Mouse (Mus musculus): ENCODE measurements at regions not wholly inside any gene's neighbourhood (a gene's known extent, or its start where the extent isn't known, plus 50 kb on each side); places are given as distances from the start of the nearest gene placed in this dataset.
"Not testable (repeated sequence)": the region's sequence is repeated elsewhere in the genome, so short reads cannot be mapped to it uniquely, and the experiment has no call there.

GRCm38 (mm10) chr13:115911524-115912459 lies 397.7 kb downstream of the Isl1 start:
- DNase-seq = no peak

GRCm38 (mm10) chr13:115910866-115911449 lies 398.5 kb downstream of the Isl1 start:
- no peak for DNase-seq

GRCm38 (mm10) chr13:115880616-115881015 lies 428.9 kb downstream of the Isl1 start:
- no peak for DNase-seq

- no peak for DNase-seq
Observed at GRCm38 (mm10) chr13:115860480-115860879, 449.0 kb downstream of the Isl1 start.

GRCm38 (mm10) chr13:115856632-115857031 lies 452.9 kb downstream of the Isl1 start:
- DNase-seq = no peak

GRCm38 (mm10) chr13:115852689-115853356 lies 456.7 kb downstream of the Isl1 start:
- no peak for DNase-seq

GRCm38 (mm10) chr13:115843121-115843520 lies 466.4 kb downstream of the Isl1 start:
- DNase-seq = no peak

- no peak for DNase-seq
Observed at GRCm38 (mm10) chr13:115836203-115836768, 473.2 kb downstream of the Isl1 start.

GRCm38 (mm10) chr13:115825191-115825590 lies 484.3 kb downstream of the Isl1 start:
- DNase-seq = no peak

- no peak for DNase-seq
Observed at GRCm38 (mm10) chr13:115822527-115822926, 487.0 kb downstream of the Isl1 start.

GRCm38 (mm10) chr13:115814211-115814610 lies 495.3 kb downstream of the Isl1 start:
- no peak for DNase-seq

- no peak for DNase-seq
Observed at GRCm38 (mm10) chr13:115799294-115799693, 510.2 kb downstream of the Isl1 start.

- DNase-seq = no peak
Observed at GRCm38 (mm10) chr13:115751271-115751670, 558.2 kb downstream of the Isl1 start.

- not testable (repeated sequence) for DNase-seq
Observed at GRCm38 (mm10) chr13:115742080-115742479, 567.4 kb downstream of the Isl1 start.

- no peak for DNase-seq
Observed at GRCm38 (mm10) chr13:115727986-115728385, 581.5 kb downstream of the Isl1 start.

GRCm38 (mm10) chr13:115725356-115725952 lies 584.0 kb downstream of the Isl1 start:
- no peak for DNase-seq

- DNase-seq = no peak
Observed at GRCm38 (mm10) chr13:115719276-115719675, 590.2 kb downstream of the Isl1 start.

- no peak for DNase-seq
Observed at GRCm38 (mm10) chr13:115718859-115719258, 590.6 kb downstream of the Isl1 start.

- no peak for DNase-seq
Observed at GRCm38 (mm10) chr13:115696197-115696596, 594.4 kb upstream of the Itga1 start.

GRCm38 (mm10) chr13:115687426-115687825 lies 585.7 kb upstream of the Itga1 start:
- DNase-seq = no peak

GRCm38 (mm10) chr13:115679591-115679990 lies 577.8 kb upstream of the Itga1 start:
- DNase-seq = no peak

- no peak for DNase-seq
Observed at GRCm38 (mm10) chr13:115676836-115677235, 575.1 kb upstream of the Itga1 start.

- no peak for DNase-seq
Observed at GRCm38 (mm10) chr13:115673729-115674128, 572.0 kb upstream of the Itga1 start.

Data from cerebellum, adult 9-10 months (tissue).